Mouse (Mus musculus): ENCODE results near the gene Col16a1. TPM values are rescaled to one million over a fixed set of nuclear protein-coding genes. Genes with fewer than 3 reads are reported as not detected.

Gene Col16a1
- polyA plus RNA-seq (2015; fragmentation: Nextera tagmentation; extraction: Ambion mirVana): 44.5 and 50.1 TPM in 2 replicates

DNA sequence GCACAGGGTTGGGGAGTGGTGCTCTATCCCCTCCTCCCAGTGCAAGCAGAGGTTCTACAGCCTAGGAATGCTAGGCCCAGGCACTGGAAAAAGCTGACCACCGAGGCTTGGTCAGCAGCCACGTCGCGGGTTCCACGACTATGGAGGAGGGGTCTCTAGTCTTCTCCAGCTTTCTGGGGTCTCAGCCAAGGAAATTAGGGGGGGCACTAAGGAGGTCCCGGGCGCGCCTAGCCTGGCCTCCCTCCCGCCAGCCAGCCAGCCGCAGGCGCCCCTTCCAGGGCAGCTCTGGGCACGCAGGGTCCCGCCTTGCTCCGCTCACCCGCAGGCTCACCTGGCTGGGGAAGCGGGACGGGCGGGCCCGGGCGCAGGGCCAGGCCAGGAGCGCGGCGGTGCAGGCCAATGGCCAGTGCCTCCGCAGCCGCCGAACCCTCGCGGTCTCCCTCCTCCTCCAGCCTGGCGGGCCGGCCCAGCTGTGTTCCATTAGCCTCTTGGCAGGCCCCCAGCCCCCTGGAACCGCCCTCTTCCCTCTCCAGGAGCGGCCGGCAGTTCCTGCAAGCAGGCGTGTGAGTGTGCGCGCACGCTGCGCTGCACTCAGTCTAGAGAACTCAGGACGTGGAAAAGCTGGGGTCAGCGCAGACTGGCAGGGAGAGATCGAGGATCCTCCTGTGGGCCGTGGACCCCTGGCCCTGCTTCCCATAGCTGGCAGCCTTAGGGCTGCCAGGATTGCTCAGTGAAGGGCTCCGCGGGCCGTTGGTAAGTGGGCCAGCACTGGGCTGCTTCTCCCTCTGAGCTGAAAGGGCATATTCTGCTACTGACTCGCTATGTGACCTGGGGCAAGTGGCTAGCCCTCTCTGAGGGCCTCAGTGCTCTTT lies at the start of gene Col16a1:
Gene Col16a1 (plus strand): TSS at position 510 of the 872 bp plus-strand sequence.
- peaks cover 45% of the 10 kb centered on the region for H3K4me1 ChIP-seq (replicated peaks; ENCODE audit: control insufficient read depth, insufficient read depth, low read length)
- under 1% methylated on average over 44 of the region's 46 CpGs for WGBS

DNA sequence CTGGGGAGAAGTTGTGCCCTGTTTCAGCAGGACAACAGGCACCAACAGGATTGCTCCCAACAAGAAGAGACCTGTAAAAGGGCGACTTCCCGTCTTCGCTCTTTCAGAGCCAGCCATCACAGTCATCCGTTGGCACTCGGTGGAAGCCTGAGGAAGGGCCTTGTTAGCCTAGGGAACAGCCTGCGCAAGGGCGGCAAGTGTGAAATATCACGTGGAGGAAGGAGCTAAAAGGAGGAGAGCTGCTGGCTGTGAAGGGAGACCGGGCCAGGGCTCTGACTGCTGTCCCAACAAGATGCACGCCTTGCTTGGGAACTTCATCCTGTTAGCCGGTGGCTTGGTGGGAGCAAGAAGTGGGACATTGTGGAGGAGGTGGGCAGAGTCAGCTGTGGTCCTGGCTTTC lies 49.5 kb upstream of the Col16a1 start:
- no peaks in the 10 kb centered on the region for H3K36me3 ChIP-seq (ENCODE audit: control insufficient read depth, insufficient read depth, low read length)
- H3K4me1 ChIP-seq (replicated peaks; ENCODE audit: control insufficient read depth, insufficient read depth, low read length): peaks cover 12% of the 10 kb centered on the region
- no peak overlapping the region for H3K27ac ChIP-seq (ENCODE audit: low read length)
- 52% methylated on average over 10 of the region's 11 CpGs for WGBS
- no peak overlapping the region for H3K4me2 ChIP-seq (ENCODE audit: low read depth, low read length)
- no peaks in the 10 kb centered on the region for H3K9me3 ChIP-seq (ENCODE audit: control insufficient read depth, low read length)
- H3K4me3 ChIP-seq (ENCODE audit: low read length): no peak overlapping the region
- ATAC-seq (ENCODE audit: low read depth): no peak
- H3K27me3 ChIP-seq (ENCODE audit: control insufficient read depth, insufficient read depth, low read depth, low read length): no peaks in the 10 kb centered on the region
- H3K9ac ChIP-seq (ENCODE audit: low read length): no peak overlapping the region

More for the DNA sequence above, at the start of gene Col16a1:
- peak; percentile 94 for ATAC-seq (ENCODE audit: low read depth)
- H3K9ac ChIP-seq (ENCODE audit: low read length): peak within 1 kb of the TSS; percentile 74
- peak within 1 kb of the TSS; percentile 59 for H3K4me3 ChIP-seq (ENCODE audit: low read length)
- no peaks in the 10 kb centered on the region for H3K9me3 ChIP-seq (ENCODE audit: control insufficient read depth, low read length)
- peak within 1 kb of the TSS; percentile 95 for H3K27ac ChIP-seq (ENCODE audit: low read length)
- H3K36me3 ChIP-seq (ENCODE audit: control insufficient read depth, insufficient read depth, low read length): no peaks in the 10 kb centered on the region
- H3K27me3 ChIP-seq (ENCODE audit: control insufficient read depth, insufficient read depth, low read depth, low read length): no peaks in the 10 kb centered on the region
- H3K4me2 ChIP-seq (ENCODE audit: low read depth, low read length): peak within 1 kb of the TSS; percentile 92

DNA sequence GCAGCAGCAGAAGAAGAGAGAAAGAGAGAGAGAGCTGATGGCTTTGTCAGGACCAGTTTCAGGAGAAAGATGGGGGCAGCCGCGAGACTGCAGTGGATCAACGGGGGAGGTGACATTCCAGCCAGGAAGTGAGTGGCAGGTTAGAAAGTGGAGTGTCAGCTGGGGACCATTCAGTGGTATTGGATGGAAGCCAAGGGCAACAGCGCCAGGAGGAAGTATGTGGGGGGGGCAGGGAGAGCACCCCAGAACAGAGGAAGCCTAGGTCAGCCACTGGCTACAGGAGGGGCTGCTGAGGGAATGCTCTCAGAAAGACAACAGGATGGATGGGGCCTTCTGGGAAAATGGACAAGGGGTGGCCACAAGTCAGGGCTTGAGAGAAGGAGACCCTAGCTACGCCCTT lies 45.9 kb upstream of the Col16a1 start:
- H3K4me2 ChIP-seq (ENCODE audit: low read depth, low read length): no peak overlapping the region
- no peak overlapping the region for H3K9ac ChIP-seq (ENCODE audit: low read length)
- peak; percentile 51 for ATAC-seq (ENCODE audit: low read depth)

DNA sequence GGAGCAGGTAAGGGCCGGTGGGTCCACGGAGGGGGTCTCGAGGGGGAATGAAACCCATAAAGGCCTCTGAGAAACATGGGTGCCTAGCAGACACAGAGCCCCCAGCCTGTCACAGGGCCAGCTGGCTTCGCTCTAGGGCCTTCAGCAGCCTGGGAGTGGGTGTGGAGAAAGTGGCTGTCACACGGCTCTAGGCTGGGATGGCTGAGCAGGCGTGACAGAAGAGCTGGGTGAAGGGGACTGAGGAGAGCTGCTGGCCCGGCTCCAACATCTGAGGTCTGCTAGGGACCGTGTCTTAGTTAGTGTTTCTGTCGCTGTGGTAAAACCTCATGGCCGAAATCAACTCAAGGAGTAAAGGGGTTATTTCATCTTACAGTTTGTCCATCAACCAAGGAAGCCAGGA lies 45.5 kb upstream of the Col16a1 start:
- no peak overlapping the region for H3K4me3 ChIP-seq (ENCODE audit: low read length)
- H3K4me1 ChIP-seq (replicated peaks; ENCODE audit: control insufficient read depth, insufficient read depth, low read length): peaks cover 15% of the 10 kb centered on the region
- 25% methylated on average over 10 of the region's 10 CpGs for whole genome bisulfite sequencing
- peaks cover 9% of the 10 kb centered on the region for H3K27me3 ChIP-seq (ENCODE audit: control insufficient read depth, insufficient read depth, low read depth, low read length)
- no peaks in the 10 kb centered on the region for H3K9me3 ChIP-seq (ENCODE audit: control insufficient read depth, low read length)
- H3K36me3 ChIP-seq (ENCODE audit: control insufficient read depth, insufficient read depth, low read length): no peaks in the 10 kb centered on the region
- H3K9ac ChIP-seq (ENCODE audit: low read length): no peak overlapping the region
- peak; percentile 90 for ATAC-seq (ENCODE audit: low read depth)
- H3K27ac ChIP-seq (ENCODE audit: low read length): 0 out of 2 replicates have a peak overlapping the region, but pooled peaks have one; percentile 0
- no peak overlapping the region for H3K4me2 ChIP-seq (ENCODE audit: low read depth, low read length)

More for the DNA sequence above, 45.9 kb upstream of the Col16a1 start:
- Histone ChIP-seq H3K27ac (ENCODE audit: low read length) (no peak overlapping the region), H3K27me3 (ENCODE audit: control insufficient read depth, insufficient read depth, low read depth, low read length) (peaks cover 5% of the 10 kb centered on the region), H3K4me1 (replicated peaks; ENCODE audit: control insufficient read depth, insufficient read depth, low read length) (peaks cover 15% of the 10 kb centered on the region), H3K9me3 (ENCODE audit: control insufficient read depth, low read length) (no peaks in the 10 kb centered on the region), H3K36me3 (ENCODE audit: control insufficient read depth, insufficient read depth, low read length) (no peaks in the 10 kb centered on the region), H3K4me3 (ENCODE audit: low read length) (no peak overlapping the region)
- 8% methylated on average over 5 of the region's 5 CpGs for WGBS

DNA sequence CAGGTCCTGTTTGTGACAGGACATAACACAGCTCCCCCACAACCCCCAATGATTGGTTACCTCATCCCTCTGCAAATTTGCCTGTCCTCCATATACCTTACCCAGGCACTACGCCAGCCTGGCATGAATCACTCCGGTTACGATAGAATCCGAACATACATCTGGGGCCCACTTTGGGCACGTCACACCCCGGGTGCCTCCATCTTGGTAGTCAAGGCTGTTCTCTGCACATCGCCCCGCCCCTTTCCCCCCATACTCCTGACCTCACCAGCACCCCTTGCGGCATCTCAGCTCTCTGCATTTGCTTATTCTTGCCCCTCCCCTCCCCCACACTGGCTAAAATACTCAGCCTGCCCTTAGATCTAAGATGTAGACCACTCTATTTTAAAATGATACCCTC lies 42.0 kb upstream of the Col16a1 start:
- Histone ChIP-seq H3K9ac (ENCODE audit: low read length) (no peak overlapping the region), H3K36me3 (ENCODE audit: control insufficient read depth, insufficient read depth, low read length) (no peaks in the 10 kb centered on the region), H3K4me1 (replicated peaks; ENCODE audit: control insufficient read depth, insufficient read depth, low read length) (peaks cover 15% of the 10 kb centered on the region), H3K4me3 (ENCODE audit: low read length) (no peak overlapping the region), H3K9me3 (ENCODE audit: control insufficient read depth, low read length) (no peaks in the 10 kb centered on the region), H3K27me3 (ENCODE audit: control insufficient read depth, insufficient read depth, low read depth, low read length) (peaks cover 19% of the 10 kb centered on the region), H3K4me2 (ENCODE audit: low read depth, low read length) (no peak overlapping the region), H3K27ac (ENCODE audit: low read length) (no peak overlapping the region)
- ATAC-seq (ENCODE audit: low read depth): no peak
- WGBS: 50% methylated on average over 9 of the region's 9 CpGs

DNA sequence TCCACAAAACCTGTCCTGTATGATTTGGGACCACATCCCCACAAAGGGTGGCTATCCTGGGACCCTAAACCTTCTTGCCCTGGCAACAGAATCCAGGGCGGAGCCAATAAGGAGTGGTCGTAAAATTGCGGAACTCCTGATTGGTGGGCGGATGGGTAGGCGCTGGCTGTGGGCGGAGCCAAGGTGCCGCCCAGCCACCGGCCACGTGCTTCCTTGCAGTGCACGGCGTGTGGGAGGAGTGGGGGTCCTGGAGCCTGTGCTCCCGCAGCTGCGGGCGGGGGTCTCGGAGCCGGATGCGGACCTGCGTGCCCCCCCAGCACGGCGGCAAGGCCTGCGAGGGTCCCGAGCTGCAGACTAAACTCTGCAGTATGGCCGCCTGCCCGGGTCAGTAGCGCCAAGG lies 41.1 kb upstream of the Col16a1 start:
- Histone ChIP-seq H3K4me3 (ENCODE audit: low read length) (peak overlapping the region; percentile 31), H3K27ac (ENCODE audit: low read length) (no peak overlapping the region), H3K9ac (ENCODE audit: low read length) (no peak overlapping the region), H3K36me3 (ENCODE audit: control insufficient read depth, insufficient read depth, low read length) (no peaks in the 10 kb centered on the region), H3K4me1 (replicated peaks; ENCODE audit: control insufficient read depth, insufficient read depth, low read length) (peaks cover 11% of the 10 kb centered on the region), H3K4me2 (ENCODE audit: low read depth, low read length) (peak overlapping the region; percentile 56), H3K27me3 (ENCODE audit: control insufficient read depth, insufficient read depth, low read depth, low read length) (peaks cover 19% of the 10 kb centered on the region), H3K9me3 (ENCODE audit: control insufficient read depth, low read length) (no peaks in the 10 kb centered on the region)
- ATAC-seq (ENCODE audit: low read depth): no peak
- WGBS: 8% methylated on average over 25 of the region's 25 CpGs

DNA sequence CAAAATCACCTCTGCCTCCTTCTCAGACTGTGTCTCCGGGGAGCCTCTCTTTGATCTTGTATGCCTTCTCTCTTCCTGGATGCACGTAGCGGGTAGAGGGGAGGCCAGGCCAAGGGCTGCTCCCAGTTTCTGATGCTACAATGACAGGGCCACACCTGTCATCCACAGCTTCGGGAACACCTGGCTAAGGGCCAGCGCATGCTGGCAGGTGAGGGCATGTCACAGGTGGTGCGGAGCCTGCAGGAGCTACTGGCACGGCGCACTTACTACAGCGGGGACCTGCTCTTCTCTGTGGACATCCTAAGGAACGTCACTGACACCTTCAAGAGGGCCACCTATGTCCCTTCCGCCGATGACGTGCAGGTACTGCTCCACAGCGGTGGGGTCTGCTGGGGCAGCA lies 38.6 kb upstream of the Col16a1 start:
- no peak overlapping the region for H3K27ac ChIP-seq (ENCODE audit: low read length)
- peaks cover 19% of the 10 kb centered on the region for H3K27me3 ChIP-seq (ENCODE audit: control insufficient read depth, insufficient read depth, low read depth, low read length)
- no peaks in the 10 kb centered on the region for H3K9me3 ChIP-seq (ENCODE audit: control insufficient read depth, low read length)
- ATAC-seq (ENCODE audit: low read depth): no peak
- H3K4me3 ChIP-seq (ENCODE audit: low read length): no peak overlapping the region
- no peaks in the 10 kb centered on the region for H3K36me3 ChIP-seq (ENCODE audit: control insufficient read depth, insufficient read depth, low read length)
- WGBS: 66% methylated on average over 14 of the region's 14 CpGs
- H3K4me2 ChIP-seq (ENCODE audit: low read depth, low read length): no peak overlapping the region
- H3K9ac ChIP-seq (ENCODE audit: low read length): no peak overlapping the region
- H3K4me1 ChIP-seq (replicated peaks; ENCODE audit: control insufficient read depth, insufficient read depth, low read length): peaks cover 4% of the 10 kb centered on the region

DNA sequence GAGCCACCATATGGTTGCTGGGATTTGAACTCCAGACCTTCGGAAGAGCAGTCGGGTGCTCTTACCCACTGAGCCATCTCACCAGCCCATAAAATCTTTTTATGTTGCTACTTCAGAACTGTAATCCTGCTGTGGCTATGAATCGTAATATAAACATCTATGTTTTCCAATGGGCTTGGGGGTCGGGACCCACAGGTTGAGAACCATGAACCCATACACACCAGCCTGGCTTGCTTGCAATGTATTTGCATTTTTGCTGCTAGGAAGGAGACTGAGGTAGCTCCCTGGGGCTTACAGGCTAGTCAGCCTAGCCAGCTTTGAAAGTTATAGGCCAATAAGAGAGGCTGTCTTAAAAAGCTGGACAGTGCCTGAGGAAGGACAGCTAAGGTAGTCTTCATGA lies 36.9 kb upstream of the Col16a1 start:
- H3K36me3 ChIP-seq (ENCODE audit: control insufficient read depth, insufficient read depth, low read length): no peaks in the 10 kb centered on the region
- H3K4me2 ChIP-seq (ENCODE audit: low read depth, low read length): no peak overlapping the region
- H3K4me3 ChIP-seq (ENCODE audit: low read length): no peak overlapping the region
- H3K9ac ChIP-seq (ENCODE audit: low read length): no peak overlapping the region
- H3K9me3 ChIP-seq (ENCODE audit: control insufficient read depth, low read length): no peaks in the 10 kb centered on the region
- H3K4me1 ChIP-seq (replicated peaks; ENCODE audit: control insufficient read depth, insufficient read depth, low read length): peaks cover 4% of the 10 kb centered on the region
- ATAC-seq (ENCODE audit: low read depth): no peak
- WGBS: 83% methylated on average over 4 of the region's 4 CpGs
- no peak overlapping the region for H3K27ac ChIP-seq (ENCODE audit: low read length)
- peaks cover 16% of the 10 kb centered on the region for H3K27me3 ChIP-seq (ENCODE audit: control insufficient read depth, insufficient read depth, low read depth, low read length)

DNA sequence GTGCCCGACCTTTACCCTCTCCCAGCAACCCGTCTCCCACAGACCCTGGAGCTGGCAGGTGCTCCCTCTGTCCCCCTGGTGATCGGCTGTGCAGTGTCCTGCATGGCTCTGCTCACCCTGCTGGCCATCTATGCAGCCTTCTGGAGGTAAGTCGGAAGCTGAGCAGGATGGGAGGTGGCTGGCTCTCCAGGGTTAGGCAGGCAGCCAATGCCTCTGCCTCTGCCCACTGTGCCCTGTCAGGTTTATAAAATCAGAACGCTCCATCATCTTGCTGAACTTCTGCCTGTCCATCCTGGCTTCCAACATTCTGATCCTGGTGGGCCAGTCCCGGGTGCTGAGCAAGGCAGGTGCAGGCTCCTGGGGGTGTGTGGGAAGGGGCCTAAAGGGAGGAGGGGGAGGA lies 35.4 kb upstream of the Col16a1 start:
- H3K9ac ChIP-seq (ENCODE audit: low read length): no peak overlapping the region
- no peak overlapping the region for H3K27ac ChIP-seq (ENCODE audit: low read length)
- no peak overlapping the region for H3K4me2 ChIP-seq (ENCODE audit: low read depth, low read length)
- no peak for ATAC-seq (ENCODE audit: low read depth)
- 67% methylated on average over 6 of the region's 6 CpGs for WGBS
- H3K9me3 ChIP-seq (ENCODE audit: control insufficient read depth, low read length): no peaks in the 10 kb centered on the region
- no peak overlapping the region for H3K4me3 ChIP-seq (ENCODE audit: low read length)
- H3K4me1 ChIP-seq (replicated peaks; ENCODE audit: control insufficient read depth, insufficient read depth, low read length): no peaks in the 10 kb centered on the region
- H3K36me3 ChIP-seq (ENCODE audit: control insufficient read depth, insufficient read depth, low read length): no peaks in the 10 kb centered on the region
- H3K27me3 ChIP-seq (ENCODE audit: control insufficient read depth, insufficient read depth, low read depth, low read length): peaks cover 9% of the 10 kb centered on the region
